Mouse (Mus musculus) B cell, adult 67 days (primary cell): ENCODE results near the gene Prkar1b. TPM values are rescaled to one million over a fixed set of nuclear protein-coding genes. Genes with fewer than 3 reads are reported as not detected.

Source experiments
- total RNA-seq, 2 experiments: library from RNA; stranded (reverse); gene quantifications; 4 replicates each; pipeline ENCODE4 v1.2.4; 2023

Prkar1b gene
- total RNA-seq = 1 to 10 TPM in 1 of 2 experiments, under 1 TPM in 1; 0.21 to 2.3 TPM

DNA sequence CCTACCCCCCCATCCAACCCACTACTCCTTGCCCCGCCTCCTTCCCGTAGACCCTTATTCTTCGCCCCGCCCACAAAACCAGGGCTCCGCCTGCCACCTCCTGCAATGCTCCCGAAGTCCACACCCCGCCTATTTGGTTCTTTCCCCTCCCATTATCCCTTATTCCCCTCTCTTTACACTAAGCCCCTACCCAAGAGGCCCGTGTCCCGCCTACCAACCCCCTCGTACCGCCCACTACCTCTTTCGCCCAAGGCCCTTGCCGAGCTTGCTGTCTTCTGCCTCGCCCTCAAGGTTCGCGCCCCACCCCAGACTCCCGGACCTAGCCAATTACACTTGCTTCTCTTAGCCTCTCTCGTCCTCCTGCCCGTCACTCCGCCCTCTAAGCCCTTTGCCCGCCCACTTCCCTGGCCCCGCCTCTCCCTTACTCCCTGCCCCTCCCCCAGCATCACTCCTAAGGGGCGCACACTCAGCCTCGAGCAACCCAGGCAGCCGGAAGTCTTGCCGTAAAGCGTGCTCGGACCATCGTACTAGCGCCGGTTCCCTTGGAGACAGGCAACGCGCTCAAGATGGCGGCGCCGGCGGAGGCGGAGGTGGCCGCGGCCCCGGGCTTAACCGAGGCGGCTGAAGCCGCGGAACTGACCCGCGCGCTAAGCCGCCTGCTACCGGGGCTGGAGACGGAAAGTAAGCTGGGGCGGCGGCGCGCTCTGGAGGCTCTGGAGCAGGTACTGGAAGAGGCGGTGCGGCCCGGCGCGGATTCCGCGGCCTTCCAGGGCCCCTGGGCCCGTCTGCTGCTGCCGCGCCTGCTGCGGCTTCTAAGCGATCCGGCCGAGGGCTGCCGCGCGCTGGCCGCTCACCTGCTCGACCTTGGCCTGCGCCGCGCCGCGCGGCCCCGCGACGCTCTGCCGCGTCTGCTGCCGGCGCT lies at the start of gene Prkar1b, which contains the start of gene Dnaaf5:
Gene Prkar1b (minus strand): TSS at position 321 of the 922 bp plus-strand sequence.
Gene Dnaaf5 (plus strand): TSS at position 543 of the 922 bp plus-strand sequence.

DNA sequence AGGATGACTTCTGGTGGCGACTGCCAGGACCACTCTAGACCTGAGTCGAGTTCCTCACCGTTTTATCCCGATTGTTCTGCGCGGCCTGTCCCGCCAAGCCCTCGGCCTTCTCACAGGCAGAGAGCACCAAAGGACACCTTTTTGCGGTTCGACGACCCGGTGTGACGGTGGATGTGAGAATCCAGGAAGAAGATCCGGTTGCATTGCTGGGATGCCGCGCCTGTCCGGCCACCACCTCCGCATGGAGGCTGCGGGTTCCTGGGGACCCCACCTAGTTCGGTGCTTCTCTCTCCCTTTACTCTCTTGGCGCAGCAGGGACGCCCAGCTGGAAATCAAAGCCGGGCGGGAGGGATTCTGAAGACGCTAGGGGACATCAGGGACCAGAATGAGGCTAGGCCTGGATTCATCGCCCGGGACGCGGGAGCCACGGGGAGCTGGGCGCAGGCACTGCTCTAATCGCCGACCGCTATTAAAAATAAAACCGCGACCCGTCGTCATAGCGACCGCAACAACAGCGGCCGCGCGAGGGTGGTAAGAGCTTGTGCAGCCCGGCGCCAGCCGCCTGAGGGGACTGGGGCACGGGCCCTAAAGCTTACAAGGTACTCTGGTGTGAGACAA lies 152.5 kb downstream of the Prkar1b start, which contains the start of gene Pdgfa:
Gene Pdgfa (minus strand): TSS at position 200 of the 618 bp plus-strand sequence.

Other genes starting within 250 kb of the Prkar1b start
- not detected for gene Pdgfa, start 152.6 kb downstream of the Prkar1b start, total RNA-seq
- 10 to 100 TPM; 12.7 to 15.8 TPM for gene Dnaaf5, start 222 bp upstream of the Prkar1b start, total RNA-seq
- 10 to 100 TPM; 62.8 to 77.0 TPM for gene Sun1, start 50.6 kb upstream of the Prkar1b start, total RNA-seq
- gene Get4, start 102.3 kb upstream of the Prkar1b start, total RNA-seq = 10 to 100 TPM; 36.3 to 45.1 TPM
- 10 to 100 TPM; 20.8 to 30.1 TPM for gene Adap1, start 175.6 kb upstream of the Prkar1b start, total RNA-seq
- 10 to 100 TPM; 21.0 to 30.5 TPM for gene Cox19, start 201.4 kb upstream of the Prkar1b start, total RNA-seq
- gene Cyp2w1, start 202.6 kb upstream of the Prkar1b start, total RNA-seq = not detected
- 10 to 100 TPM; 21.7 to 24.3 TPM for gene Gpr146, start 227.7 kb upstream of the Prkar1b start, total RNA-seq